Mouse (Mus musculus) monocyte, adult 5-6 weeks (primary cell): ENCODE data around the gene Olfr922. TPM values are rescaled to one million over a fixed set of nuclear protein-coding genes. Genes with fewer than 3 reads are reported as not detected.

Source experiments
- ATAC-seq: fragments of 153-309, 156-312 bp; replicated peaks from 2 replicates; pipeline ENCODE4 v1.8.0; 2017; ENCODE audit warnings: mild to moderate bottlenecking; ENCODE audit not compliant: low TSS enrichment, insufficient number of reproducible peaks, severe bottlenecking, poor library complexity, low FRiP score
- total RNA-seq: library from RNA; stranded (forward); fragments of 200-1000, 200-491, 200-594 nt; gene quantifications from 3 replicates; pipeline ENCODE4 v1.2.3, GENCODE M21; 2017

The Olfr922 gene
- not detected in 3 replicates for total RNA-seq

DNA sequence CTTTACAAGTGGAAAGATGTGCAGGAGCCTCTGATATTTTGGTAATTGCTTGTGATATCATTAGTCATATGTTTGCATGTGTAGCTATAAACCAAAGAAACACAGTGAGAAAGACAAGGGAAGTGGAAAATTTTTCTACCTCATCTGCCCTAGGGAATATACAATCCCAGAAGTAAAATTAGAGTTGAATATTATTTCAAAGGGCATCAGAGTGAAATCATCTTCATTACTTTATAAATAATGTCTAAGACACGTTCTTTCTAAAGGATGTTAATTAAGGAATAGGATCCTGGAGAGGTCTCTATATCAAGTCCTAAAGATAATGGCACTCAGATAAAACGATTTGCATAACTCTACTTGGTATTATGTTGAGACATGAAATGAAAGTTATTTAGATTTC is at the start of gene Olfr922:
Olfr922 (plus strand) TSS at position 301 of the 400 bp plus-strand sequence.
- no peak for ATAC-seq

- ATAC-seq: no peak
Observed at GRCm38 (mm10) chr9:38772768-38773167, 41.6 kb upstream of the Olfr922 start, which contains the start of gene Olfr921. Gene Olfr921, plus strand, starts transcription at chr9:38773068.

GRCm38 (mm10) chr9:38792689-38793088 is 21.7 kb upstream of the Olfr922 start:
- no peak for ATAC-seq

DNA sequence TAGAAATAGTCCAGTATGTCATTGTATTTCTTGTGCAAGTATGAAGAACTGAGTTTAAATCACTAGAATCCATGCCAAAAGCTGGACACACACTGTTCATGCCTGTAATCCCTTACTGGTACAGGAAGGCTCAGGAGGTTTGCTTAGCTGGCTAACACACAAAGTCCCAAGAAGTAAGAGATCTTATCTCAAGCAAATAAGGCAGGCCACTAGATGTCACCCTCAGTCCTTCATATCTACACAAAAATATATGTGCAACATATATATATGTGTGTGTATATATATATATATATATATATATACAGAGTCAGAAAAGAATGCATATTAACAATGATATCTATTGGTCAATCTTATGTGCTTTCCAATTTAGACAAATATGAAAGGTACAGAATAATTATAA is 8.7 kb upstream of the Olfr922 start:
- ATAC-seq: no peak

GRCm38 (mm10) chr9:38815458-38815986 is 1.1 kb downstream of the Olfr922 start:
- no peak for ATAC-seq

DNA sequence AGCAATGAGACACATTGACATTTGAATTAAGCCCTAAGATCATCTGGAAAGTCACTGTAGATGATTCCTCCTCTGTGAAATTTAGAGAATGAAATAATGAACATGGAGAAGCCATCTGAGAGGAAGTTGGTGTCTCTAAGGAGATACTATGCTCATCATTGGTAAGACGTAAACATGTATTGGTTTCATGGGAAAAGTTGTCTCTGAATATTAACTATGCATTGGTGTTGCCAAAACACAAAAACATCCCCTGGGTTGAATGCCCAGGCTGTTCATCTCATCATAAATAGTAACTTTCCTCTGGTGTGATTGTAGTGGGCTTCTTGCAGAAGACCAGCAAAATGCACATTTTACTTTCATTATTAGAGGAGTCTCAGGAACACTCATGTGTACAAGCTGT is 11.8 kb downstream of the Olfr922 start, which contains the start of gene Olfr923:
Olfr923 (plus strand) TSS at position 301 of the 400 bp plus-strand sequence.
- ATAC-seq: no peak

DNA sequence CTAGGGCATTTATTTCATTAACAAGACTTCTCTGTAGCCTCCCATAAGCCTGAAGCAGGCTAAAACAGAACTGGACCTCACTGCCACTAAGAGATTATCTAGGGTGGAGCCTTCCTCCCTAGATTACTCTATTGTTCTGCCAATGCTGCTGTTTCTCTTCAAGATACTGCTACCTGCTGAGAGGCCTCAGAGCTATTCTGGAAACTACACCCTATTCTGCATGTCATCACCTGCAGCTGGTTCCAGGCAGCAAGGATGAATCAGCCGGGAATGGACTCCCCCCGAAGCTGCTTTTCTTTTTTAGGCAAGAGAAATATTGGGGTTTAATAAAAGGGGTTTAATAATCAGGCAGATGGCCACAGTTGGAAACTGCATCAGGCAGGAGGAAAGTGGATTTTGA is 18.6 kb downstream of the Olfr922 start:
- no peak for ATAC-seq

DNA sequence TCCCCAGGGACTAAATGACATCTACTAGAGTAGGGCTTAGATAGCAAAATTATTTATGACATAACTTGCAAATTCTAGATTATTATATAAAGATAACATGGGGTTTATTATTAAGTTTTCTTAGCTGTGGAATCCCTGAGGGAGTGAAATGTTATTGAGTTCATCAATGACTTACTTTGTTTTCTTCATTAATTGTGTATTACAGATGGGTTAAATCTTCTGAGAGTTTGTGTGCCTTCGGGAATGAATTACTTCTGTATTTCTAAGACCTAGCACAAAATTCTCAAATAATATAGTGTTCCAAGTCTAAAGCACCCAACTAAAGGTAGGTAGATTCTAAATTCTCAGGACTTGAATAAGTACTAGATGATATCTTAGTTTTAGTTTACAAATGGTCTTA is 29.7 kb downstream of the Olfr922 start, which contains the start of gene Olfr924:
Olfr924 (plus strand) TSS at position 301 of the 400 bp plus-strand sequence.
- ATAC-seq: no peak

DNA sequence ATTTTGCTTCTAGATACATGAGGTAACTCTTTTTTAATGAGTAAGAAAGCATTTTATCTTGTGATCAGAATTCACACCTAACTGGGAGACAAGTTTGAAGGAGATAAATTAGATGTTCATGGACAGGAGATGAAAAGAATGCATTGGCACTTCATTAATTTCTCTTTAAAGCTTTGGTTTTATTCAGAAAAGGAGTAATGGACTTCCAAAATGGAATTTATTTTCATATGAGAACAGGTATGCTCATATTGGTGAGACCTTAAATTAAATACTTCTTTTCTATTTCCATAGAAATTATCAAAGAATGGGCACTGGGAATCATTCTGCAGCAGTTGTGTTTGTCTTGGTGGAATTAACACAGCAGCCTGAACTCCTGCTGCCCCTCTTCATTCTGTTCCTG is 40.3 kb downstream of the Olfr922 start, which contains the start of gene Olfr26:
Olfr26 (plus strand) TSS at position 301 of the 400 bp plus-strand sequence.
- ATAC-seq: no peak

Other genes with a start within 250 kb of the Olfr922 start
- gene Olfr912, start 234.4 kb upstream of the Olfr922 start, total RNA-seq: not detected in 3 replicates
- gene Olfr913, start 221.9 kb upstream of the Olfr922 start, total RNA-seq: not detected in 3 replicates
- gene Olfr914, start 209.5 kb upstream of the Olfr922 start, total RNA-seq: not detected in 3 replicates
- gene Olfr916, start 154.7 kb upstream of the Olfr922 start, total RNA-seq: not detected in 3 replicates
- not detected in 3 replicates for gene Olfr917, start 148.8 kb upstream of the Olfr922 start, total RNA-seq
- not detected in 3 replicates for gene Olfr918, start 140.0 kb upstream of the Olfr922 start, total RNA-seq
- not detected in 3 replicates for gene Olfr919, start 110.9 kb upstream of the Olfr922 start, total RNA-seq
- gene Vwa5a, start 96.3 kb upstream of the Olfr922 start, total RNA-seq: 29.2 to 35.0 TPM (median 33.1 TPM) in 3 replicates
- 0.19 to 1.4 TPM (median 0.53 TPM) in 3 replicates for gene Olfr920, start 62.3 kb upstream of the Olfr922 start, total RNA-seq
- gene Olfr921, start 41.5 kb upstream of the Olfr922 start, total RNA-seq: not detected in 3 replicates
- gene Olfr923, start 11.9 kb downstream of the Olfr922 start, total RNA-seq: not detected in 3 replicates
- gene Olfr924, start 29.8 kb downstream of the Olfr922 start, total RNA-seq: not detected in 3 replicates
- gene Olfr26, start 40.4 kb downstream of the Olfr922 start, total RNA-seq: not detected in 3 replicates
- not detected in 3 replicates for gene Olfr926, start 62.5 kb downstream of the Olfr922 start, total RNA-seq
- gene Olfr930, start 115.2 kb downstream of the Olfr922 start, total RNA-seq: not detected in 3 replicates
- gene Olfr933, start 157.7 kb downstream of the Olfr922 start, total RNA-seq: not detected in 3 replicates
- gene Olfr934, start 173.7 kb downstream of the Olfr922 start, total RNA-seq: not detected in 3 replicates
- 2.0 TPM in 1 of 3 replicates, not detected in the others for gene Olfr935, start 185.1 kb downstream of the Olfr922 start, total RNA-seq
- not detected in 3 replicates for gene Olfr146, start 208.8 kb downstream of the Olfr922 start, total RNA-seq